Mouse (Mus musculus) cortical plate, adult 2 months (tissue): ENCODE measurements at regions not wholly inside any gene's neighbourhood (a gene's known extent, or its start where the extent isn't known, plus 50 kb on each side); places are given as distances from the start of the nearest gene placed in this dataset.

Source experiments
- H3K27ac ChIP-seq: fragments of 200-500 bp; 2 replicates; pipeline ENCODE4 v1.5.1; 2012; ENCODE audit warnings: low read length, control low read depth, inconsistent platforms; ENCODE audit not compliant: insufficient read depth
- H3K4me1 ChIP-seq: fragments of 200-500 bp; 2 replicates; pipeline ENCODE4 v1.6.1; 2011; ENCODE audit warnings: low read length; ENCODE audit not compliant: control insufficient read depth, insufficient read depth
- H3K4me3 ChIP-seq: fragments of 200-500 bp; 2 replicates; pipeline ENCODE4 v1.5.1; 2011; ENCODE audit warnings: mild to moderate bottlenecking, low read length, control low read depth; ENCODE audit not compliant: insufficient read depth
- CTCF ChIP-seq: fragments of 200-500 bp; IDR thresholded peaks from 2 replicates; pipeline ENCODE4 v1.5.1; 2011; ENCODE audit warnings: mild to moderate bottlenecking, control low read depth, low read length; ENCODE audit not compliant: insufficient read depth; ENCODE audit errors: extremely low read depth
- POLR2A ChIP-seq: fragments of 200-500 bp; IDR thresholded peaks from 2 replicates; pipeline ENCODE4 v1.6.1; 2011; ENCODE audit warnings: mild to moderate bottlenecking, low read length, control low read depth; ENCODE audit not compliant: insufficient read depth; ENCODE audit errors: extremely low read depth

DNA sequence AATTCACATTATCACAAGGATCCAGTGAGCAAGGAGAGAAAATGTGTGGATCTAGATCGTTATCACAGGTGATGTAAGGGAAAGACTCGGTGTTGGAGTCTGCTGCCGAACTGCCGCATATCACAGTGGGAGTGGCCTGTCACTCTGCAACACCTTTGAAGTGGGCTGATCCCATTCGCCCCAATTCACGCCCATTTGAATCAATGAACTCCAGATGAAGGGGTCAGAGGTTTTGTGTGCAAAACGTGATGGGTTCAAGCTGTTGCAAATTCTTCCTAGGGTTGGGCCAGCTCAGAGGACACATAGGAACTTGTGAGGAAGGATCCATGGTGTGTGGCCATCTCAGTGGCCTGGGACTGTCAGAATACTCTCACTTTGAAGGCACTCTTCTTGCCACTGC is 139.9 kb upstream of the Ccnd2 start:
- Histone ChIP-seq H3K4me1 (no peaks in the 10 kb centered on the region), H3K27ac (no peak overlapping the region), H3K4me3 (no peak overlapping the region)
- no peak for TF ChIP-seq CTCF

DNA sequence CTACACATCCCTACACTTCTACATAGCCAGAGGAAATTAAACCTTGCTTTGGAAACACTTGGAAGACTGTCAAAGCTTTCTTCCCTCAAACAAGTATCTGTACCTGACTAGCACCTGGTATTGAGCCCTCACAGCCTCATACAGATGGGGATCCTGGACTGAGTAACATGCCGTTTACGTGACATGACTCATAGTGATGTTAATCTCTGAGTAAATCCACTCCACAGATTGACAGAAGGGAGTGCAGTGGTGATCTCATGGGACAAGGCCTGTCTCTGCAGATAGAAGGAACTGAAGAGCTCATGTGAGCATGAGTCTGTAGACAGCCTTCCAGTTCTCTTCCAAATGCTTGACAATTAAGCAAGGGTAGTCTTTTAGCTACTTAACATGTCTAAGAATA is 141.8 kb upstream of the Ccnd2 start:
- Histone ChIP-seq H3K4me3 (no peak overlapping the region), H3K4me1 (no peaks in the 10 kb centered on the region), H3K27ac (no peak overlapping the region)
- no peak for TF ChIP-seq POLR2A
- no peak for TF ChIP-seq CTCF

DNA sequence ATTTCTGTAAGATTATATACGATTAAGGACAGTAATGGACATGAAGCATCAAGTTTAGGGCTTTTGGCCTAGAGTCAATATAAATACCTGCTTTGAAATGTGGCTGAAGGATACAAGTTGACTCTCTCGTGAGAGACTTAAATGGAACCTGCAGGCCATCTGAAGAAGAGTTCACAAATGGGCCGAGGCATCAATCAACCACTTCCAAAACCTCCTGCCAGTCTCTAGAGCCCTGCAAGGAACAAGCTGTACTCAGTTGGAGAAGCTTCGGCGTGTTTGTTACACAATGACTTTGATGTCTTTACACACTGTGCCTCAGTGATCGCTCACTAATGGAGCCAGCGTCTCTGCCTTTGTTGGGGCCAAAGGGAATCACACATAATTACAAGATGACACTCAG is 146.1 kb upstream of the Ccnd2 start:
- Histone ChIP-seq H3K27ac (no peak overlapping the region), H3K4me1 (no peaks in the 10 kb centered on the region), H3K4me3 (no peak overlapping the region)
- TF ChIP-seq CTCF = no peak
- TF ChIP-seq POLR2A = no peak

DNA sequence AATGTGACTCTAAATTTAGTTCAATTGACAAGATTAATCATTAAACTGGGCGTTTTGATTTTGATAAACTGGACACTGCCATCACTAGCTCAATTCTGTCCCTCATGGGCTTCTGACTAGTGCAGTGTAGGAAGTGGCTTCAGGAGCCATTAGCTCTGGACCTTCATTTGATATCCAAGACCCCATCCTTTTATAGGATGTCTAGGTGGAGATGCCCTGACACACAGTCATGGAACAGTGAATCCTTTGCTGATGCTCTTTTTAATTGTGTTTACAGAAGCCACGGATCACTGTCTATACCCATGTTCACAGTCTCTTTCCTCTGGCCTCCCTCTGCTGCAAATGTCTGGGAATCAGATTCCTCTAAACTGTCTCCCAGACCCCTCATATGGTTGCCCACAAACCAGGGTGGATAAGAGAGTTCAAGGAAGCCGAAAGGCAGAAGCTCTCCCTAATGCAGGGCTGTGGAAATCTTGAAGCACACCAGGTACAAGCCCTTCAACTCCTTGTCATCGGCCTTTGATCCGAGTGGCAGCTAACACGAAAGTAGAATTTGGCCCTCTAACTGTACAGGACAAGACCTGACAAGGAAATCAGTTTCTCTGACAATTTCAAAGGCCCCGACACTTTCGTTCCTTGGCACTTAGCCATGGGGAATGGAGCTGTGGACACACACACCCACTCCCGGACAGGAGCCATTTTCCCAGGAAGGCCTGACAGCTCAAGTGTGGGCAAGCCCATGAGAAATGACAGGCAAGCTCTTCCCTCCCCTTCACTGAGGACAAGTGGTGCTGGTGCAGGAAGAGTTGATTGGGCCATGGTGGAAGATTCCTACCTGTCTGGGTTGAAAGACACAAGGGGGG is 135.2 kb upstream of the Parp11 start:
- TF ChIP-seq CTCF (no peak), POLR2A (no peak)
- H3K4me3 ChIP-seq = no peak overlapping the region
- H3K27ac ChIP-seq = no peak overlapping the region
- H3K4me1 ChIP-seq = no peaks in the 10 kb centered on the region

DNA sequence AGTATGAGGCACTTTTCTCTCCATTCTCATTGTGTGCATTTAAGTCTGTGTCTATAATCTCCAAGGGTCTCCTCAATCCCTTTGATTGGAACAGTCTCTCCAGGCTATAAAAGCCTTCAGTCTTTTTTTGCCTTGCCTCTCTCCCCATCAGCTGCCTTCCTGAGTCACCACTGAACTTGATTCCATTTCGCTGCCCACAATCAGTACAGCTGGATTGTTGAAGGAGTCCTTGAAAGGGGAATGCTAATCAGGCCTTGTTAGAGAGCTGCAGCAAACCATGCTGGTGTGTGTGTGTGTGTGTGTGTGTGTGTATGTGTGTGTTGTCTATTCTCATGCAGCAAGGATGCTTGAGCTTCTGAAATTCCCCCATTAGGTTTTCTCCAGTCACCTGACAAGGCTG is 129.3 kb upstream of the Parp11 start:
- no peak for TF ChIP-seq CTCF
- H3K27ac ChIP-seq = no peak overlapping the region
- no peaks in the 10 kb centered on the region for H3K4me1 ChIP-seq
- no peak overlapping the region for H3K4me3 ChIP-seq

DNA sequence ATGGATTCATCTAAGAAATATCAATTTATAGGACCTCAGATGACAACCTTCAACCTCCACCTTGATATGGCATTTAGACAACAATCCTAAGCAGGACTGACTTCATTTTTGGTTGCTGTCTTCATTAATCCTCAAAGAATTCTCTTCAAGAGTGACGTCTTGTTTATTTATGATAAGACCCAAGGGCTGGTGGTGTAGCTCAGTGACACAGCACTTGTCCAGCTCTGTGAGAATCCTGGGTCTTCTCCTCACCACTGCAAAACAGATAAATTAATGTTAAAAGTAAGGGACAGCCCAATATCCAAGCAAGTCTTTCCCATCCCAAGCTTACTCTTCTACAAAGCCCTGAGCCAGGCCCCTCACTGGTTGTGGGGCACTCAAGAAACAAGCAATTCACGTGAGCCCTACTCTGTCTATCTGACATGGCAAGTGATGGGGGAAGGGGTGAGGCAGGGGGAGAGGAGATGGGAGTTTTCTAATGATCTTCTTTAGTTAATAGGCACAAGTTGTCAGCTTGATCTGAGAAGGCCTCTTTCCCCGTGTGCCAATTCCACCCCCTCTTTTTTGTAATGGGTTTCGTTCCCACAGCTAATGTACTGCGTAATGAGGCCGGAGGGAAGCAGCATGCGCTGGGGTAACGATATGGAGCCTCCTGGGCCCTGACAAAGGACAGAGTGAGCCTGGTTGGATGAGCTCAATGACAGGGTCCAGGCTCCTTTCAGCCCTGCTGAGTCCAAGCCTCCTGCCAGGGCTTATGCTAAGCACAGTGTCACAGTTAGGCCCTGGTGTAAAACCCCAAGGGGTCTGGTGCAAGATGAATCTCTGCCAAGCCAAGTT is 127.7 kb upstream of the Parp11 start:
- TF ChIP-seq POLR2A = no peak
- TF ChIP-seq CTCF = no peak
- H3K27ac ChIP-seq = no peak overlapping the region
- H3K4me1 ChIP-seq = no peaks in the 10 kb centered on the region
- no peak overlapping the region for H3K4me3 ChIP-seq

DNA sequence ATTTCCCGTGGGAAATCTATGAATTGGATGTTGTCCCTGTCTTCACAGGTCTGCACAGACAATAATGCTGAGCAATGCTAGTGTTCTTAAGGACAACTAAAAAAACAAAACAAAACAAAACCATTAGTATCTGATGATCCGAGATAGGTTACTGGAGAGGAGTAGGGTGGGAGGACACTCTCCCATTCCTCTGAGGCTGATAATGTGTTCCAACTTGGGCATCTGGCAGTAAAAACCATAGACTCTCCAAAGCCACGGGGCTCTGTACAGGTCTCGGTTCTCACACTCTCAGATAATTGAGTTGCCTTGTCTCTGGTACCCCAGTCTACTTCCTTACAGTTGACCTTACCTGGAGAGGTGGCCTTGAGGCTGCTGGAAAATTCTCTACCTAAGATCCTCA is 126.0 kb upstream of the Parp11 start:
- no peak for TF ChIP-seq POLR2A
- TF ChIP-seq CTCF = no peak
- Histone ChIP-seq H3K4me3 (no peak overlapping the region), H3K27ac (no peak overlapping the region), H3K4me1 (no peaks in the 10 kb centered on the region)

DNA sequence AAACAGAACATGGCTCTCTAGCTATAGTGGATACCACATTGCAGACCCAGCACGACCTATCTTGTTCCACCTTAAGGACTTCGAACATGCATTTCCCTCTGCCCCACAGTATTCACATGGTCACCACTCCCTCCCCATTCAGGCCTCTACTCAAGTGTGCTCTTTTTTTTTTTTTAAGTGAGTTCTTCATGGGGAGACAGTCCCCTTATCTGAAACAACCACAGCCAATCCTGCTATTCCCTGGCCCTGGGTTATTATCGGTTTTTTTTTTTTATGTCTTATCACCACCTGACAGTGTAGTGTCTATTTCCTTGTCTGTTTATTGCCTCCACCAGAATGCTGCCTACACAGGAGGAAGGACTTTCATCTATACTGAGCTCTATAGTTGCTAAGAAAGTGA is 125.6 kb upstream of the Parp11 start:
- H3K4me1 ChIP-seq = no peaks in the 10 kb centered on the region
- H3K4me3 ChIP-seq = no peak overlapping the region
- no peak overlapping the region for H3K27ac ChIP-seq
- TF ChIP-seq POLR2A (no peak), CTCF (no peak)

DNA sequence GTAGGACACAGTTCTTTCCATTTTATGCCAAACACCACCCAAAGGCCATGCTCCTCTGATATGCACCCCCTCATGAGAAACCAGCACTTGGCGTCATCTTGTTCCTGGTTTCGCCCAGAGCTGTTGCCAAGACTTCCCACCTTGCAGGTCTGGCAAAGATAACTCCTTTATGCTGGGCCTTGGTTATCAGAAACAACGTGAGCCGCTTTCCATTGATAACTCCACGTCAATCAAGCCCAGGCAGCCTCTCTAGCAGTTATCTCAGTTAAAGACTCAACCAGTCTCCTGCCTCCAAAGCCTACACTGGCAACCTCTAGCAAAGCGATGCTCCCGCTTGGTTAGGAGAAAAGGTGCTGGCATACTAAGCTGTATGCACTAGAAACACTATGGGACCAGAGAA is 124.2 kb upstream of the Parp11 start:
- no peak overlapping the region for H3K27ac ChIP-seq
- no peaks in the 10 kb centered on the region for H3K4me1 ChIP-seq
- TF ChIP-seq CTCF = no peak
- TF ChIP-seq POLR2A = no peak
- no peak overlapping the region for H3K4me3 ChIP-seq

DNA sequence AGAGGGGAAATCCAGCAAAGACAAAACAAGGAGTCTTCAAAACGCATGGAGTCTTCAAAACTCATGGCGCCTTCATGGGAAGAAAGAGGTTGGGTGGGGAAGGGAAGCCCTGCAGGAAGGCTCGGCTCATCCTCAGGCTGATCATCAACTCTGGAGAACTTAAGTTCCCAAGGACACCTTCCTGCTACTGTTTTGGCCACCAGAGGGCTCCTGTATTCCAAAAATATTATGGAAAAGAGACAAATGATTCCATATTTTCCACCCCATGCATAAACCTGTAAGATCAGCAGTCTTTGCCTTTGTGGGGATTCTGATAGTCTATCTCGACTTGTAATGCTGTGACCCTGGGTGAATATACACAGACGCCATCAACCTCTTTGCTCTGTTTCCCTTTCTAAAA is 121.7 kb upstream of the Parp11 start:
- peaks cover 1% of the 10 kb centered on the region; the same call in 1 of the 2 replicates for H3K4me1 ChIP-seq
- no peak overlapping the region for H3K4me3 ChIP-seq
- TF ChIP-seq POLR2A = no peak
- TF ChIP-seq CTCF = peak; percentile 57
- no peak overlapping the region for H3K27ac ChIP-seq
